Mouse (Mus musculus): ENCODE data around the gene Fam83f.

Gene Fam83f

DNA sequence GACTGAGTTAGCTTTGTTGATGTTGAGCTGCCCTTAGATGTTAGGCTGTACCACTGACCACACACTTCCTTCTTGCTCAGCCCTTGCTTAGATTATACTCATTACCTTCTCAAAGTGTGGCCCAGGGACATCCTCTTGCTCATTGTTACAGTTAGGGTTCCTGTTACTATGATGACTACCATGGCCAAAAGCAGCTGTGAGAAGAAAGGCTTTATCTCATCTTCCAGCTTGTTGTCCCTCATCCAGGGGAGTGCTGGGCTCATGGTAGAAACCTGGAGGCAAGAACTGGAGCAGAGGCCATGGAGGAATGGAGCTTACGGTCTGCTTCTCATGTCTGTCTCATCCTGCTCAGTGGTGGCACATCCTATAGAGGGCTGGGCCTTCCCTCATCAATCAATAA lies 68.3 kb downstream of the Fam83f start:
- no peak for DNase-seq (ENCODE audit: extremely low spot score, low read depth, low spot score)

DNA sequence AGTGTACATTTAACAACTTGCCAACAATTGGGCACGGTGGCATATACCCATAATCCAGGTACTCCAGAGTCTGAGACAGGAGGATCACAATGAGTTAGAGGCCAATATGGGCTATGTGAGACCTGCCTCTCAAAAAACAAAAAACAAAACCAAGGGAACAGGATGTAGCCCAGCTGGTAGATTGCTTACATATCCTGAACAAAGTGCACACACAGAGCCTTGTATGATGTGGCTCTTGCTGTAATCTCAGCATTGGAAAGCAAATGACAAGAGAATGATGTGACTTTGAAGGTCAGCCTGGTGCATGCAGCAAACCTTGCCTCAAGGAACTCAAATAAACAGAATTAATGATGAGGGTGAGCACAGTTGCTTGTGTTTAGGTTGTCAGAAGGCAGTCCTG lies 70.2 kb downstream of the Fam83f start:
- DNase-seq (ENCODE audit: extremely low spot score, low read depth, low spot score), result no peak

DNA sequence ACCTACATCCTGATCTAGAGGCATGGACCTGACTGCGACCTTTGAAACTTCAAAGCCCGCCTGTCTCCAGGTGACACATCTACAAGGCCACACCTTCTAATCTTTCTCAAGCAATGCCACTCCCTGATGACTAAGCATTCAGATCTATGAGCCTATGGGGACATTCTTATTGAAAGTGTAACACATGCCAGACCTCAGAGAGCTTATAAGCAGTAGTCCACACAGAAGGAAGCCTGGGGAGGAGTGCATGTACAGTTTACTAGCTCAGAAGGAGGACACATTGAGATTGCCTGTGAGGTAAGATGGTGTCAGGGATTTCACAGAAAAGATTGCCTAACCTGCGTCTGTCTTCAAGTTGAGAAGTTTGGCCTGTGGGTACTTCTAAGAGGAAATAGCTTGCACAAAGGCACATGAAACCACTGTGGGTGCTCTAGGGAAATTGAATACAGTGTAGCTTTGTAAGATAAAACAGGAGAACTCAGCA lies 71.4 kb downstream of the Fam83f start:
- DNase-seq (ENCODE audit: extremely low spot score, low read depth, low spot score), result no peak

DNA sequence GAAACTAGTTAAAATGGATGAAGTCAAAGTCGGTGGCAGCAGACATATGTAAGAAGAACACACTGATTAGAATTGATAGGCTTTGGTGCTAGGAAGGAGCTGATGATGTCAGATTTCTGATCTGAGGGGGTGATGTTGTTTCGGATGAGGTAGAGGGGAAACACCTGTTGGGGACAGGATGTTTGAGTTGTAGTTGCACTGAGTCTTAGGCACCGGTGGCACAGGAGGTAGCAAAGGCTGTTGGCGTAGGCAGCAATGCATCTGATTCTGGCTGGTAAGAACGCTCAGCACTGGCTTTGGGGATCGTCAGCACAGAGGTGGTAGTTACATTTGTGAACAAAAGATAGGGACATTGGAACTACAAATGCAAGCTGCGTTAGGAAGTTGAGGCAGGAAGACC lies 72.0 kb downstream of the Fam83f start:
- no peak for DNase-seq (ENCODE audit: extremely low spot score, low read depth, low spot score)

DNA sequence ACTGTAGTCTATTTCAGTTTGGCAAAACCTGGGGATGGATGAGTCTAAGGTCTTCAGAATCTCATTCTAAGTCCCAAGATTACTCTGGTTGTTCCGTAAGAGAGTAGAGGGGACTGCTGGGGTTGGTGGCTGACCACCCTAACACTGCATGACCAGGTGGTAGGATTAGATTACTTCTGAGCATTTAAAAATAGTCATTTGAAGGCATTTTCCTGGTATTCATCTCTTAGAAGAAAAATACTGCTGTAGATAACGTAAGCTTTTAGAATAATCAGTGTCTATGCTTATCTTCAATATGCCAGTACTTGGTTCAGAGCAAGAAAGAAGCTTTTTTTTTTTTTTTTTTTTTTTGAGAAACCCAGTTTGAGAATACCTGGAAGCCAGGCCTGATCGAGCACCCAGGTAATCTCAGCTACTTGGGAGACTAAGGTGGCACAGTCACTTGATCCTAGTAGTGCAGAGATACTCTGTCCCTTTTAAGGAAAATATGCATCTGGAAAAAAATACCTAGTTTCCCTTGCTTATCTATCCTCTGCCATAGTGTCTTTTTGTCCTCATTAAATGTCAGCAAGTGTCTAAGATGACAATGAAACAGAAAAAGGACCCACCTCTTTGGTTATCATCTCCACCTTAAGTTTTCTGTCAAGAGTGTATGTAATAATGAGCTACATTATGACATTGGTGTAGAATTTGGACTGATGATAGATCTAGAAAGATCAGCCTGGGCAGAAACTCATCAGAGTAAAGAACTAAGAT lies 73.2 kb downstream of the Fam83f start:
- no peak for DNase-seq (ENCODE audit: extremely low spot score, low read depth, low spot score)

DNA sequence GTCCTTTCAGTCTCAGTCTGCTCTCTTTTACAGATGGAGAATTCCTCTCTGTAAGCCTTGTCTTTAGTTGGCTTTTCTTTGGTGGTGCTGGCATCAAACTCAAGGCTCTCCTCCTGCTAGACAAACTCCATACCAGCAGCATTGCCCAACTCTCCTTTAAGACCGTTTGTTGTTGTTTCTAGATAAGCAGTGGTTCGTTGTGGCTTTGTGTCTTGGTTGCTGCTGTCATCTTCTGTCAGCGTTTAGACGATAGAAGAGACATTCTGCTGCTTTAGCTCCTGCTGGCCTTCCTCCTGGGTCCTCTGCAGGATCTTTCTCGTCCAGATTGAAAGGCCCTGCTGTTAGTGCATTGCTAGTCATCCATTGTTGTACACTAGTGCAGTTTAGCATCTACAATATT lies 77.3 kb downstream of the Fam83f start:
- no peak for DNase-seq (ENCODE audit: extremely low spot score, low read depth, low spot score)

Measured in hindlimb bud, embryonic 11.5 days (tissue).